Mouse (Mus musculus) MEL (cell line): ENCODE results near the gene Snapc4.

Source experiments
- BHLHE40 ChIP-seq: IDR thresholded peaks from 2 replicates; pipeline ENCODE4 v1.6.1; 2012; ENCODE audit warnings: low read depth, mild to moderate bottlenecking, inconsistent platforms, low read length, improper control_type of control experiment, borderline replicate concordance
- CHD2 ChIP-seq: IDR thresholded peaks from 2 replicates; pipeline ENCODE4 v1.6.1; 2011; ENCODE audit warnings: low read length, improper control_type of control experiment
- CTCF ChIP-seq, 3 experiments: IDR thresholded peaks in 2 of 3; conservative IDR thresholded peaks in 1 of 3; 2 replicates each; pipeline ENCODE4 v1.5.1; 2011 to 2012; ENCODE audit warnings: low read length in 3 of 3, low read depth in 2 of 3, mild to moderate bottlenecking in 2 of 3, improper control_type of control experiment in 1 of 3, inconsistent platforms in 1 of 3, mixed read lengths in 1 of 3, moderate library complexity in 1 of 3; ENCODE audit not compliant: control insufficient read depth in 1 of 3, insufficient read depth in 1 of 3, poor library complexity in 1 of 3, severe bottlenecking in 1 of 3
- GATA1 ChIP-seq: IDR thresholded peaks from 2 replicates; pipeline ENCODE4 v1.6.1; 2011; ENCODE audit warnings: low read depth, low read length, improper control_type of control experiment
- POLR2A ChIP-seq, 2 experiments: IDR thresholded peaks; 2 replicates each; pipeline ENCODE4 v1.6.1; 2011 to 2012; ENCODE audit warnings: low read length in 2 of 2, mild to moderate bottlenecking in 2 of 2, control low read depth in 1 of 2, improper control_type of control experiment in 1 of 2, low read depth in 1 of 2, moderate library complexity in 1 of 2; ENCODE audit not compliant: control insufficient read depth in 1 of 2, insufficient read depth in 1 of 2, poor library complexity in 1 of 2
- POLR2AphosphoS2 ChIP-seq: IDR thresholded peaks from 2 replicates; pipeline ENCODE4 v1.6.1; 2011; ENCODE audit warnings: low read length, improper control_type of control experiment
- SIN3A ChIP-seq: IDR thresholded peaks from 2 replicates; pipeline ENCODE4 v1.6.1; 2012; ENCODE audit warnings: low read length, improper control_type of control experiment, inconsistent platforms
- TBP ChIP-seq: IDR thresholded peaks from 2 replicates; pipeline ENCODE4 v1.8.0; 2011; ENCODE audit warnings: low read depth, low read length, improper control_type of control experiment
- TCF12 ChIP-seq: IDR thresholded peaks from 2 replicates; pipeline ENCODE4 v1.6.1; 2014; ENCODE audit warnings: low read depth, mild to moderate bottlenecking, inconsistent platforms, low read length, improper control_type of control experiment, moderate library complexity
- USF1 ChIP-seq: IDR thresholded peaks from 2 replicates; pipeline ENCODE4 v1.6.1; 2014; ENCODE audit warnings: low read depth, mild to moderate bottlenecking, inconsistent platforms, low read length, improper control_type of control experiment, moderate library complexity
- USF2 ChIP-seq, 2 experiments: IDR thresholded peaks; 2 replicates each; pipeline ENCODE4 v1.6.1; 2011 to 2012; ENCODE audit warnings: improper control_type of control experiment in 2 of 2, low read length in 2 of 2, borderline replicate concordance in 1 of 2, inconsistent platforms in 1 of 2, low read depth in 1 of 2, mild to moderate bottlenecking in 1 of 2; ENCODE audit not compliant: insufficient read depth in 1 of 2
- ZC3H11A ChIP-seq: IDR thresholded peaks from 2 replicates; pipeline ENCODE4 v1.6.1; 2012; ENCODE audit warnings: low read depth, mild to moderate bottlenecking, inconsistent platforms, low read length, improper control_type of control experiment

DNA sequence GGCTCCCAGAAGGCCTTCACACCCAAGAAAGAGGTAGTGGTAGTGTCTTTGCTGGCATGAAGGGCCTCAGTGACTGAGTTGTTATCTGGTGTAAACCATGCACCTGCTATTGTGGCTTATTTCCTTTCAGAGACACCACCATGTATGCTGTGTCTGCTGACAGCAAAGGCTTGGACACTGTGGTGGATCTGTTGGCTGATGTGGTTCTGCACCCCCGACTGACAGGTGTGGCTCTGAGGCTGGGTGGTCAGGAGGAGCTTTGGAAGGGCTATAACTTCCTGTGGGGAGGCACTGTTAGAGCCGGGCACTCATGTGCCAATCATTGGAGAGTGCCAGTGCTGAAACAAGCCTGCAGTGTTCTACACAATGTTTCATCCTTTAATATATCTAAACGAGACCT lies 10.5 kb upstream of the Snapc4 start:
- TF ChIP-seq TCF12 = no peak
- no peak for TF ChIP-seq POLR2AphosphoS2
- TF ChIP-seq CTCF (IDR thresholded peaks at IDR 0.05 in 2 of 3, conservative IDR thresholded peaks at IDR 0.05 in 1 of 3; ENCODE audit: control insufficient read depth in 1 of 3, insufficient read depth in 1 of 3, low read depth in 2 of 3, low read length in 3 of 3, poor library complexity in 1 of 3, severe bottlenecking in 1 of 3) = no peak
- TF ChIP-seq GATA1 = no peak
- no peak for TF ChIP-seq CHD2
- TF ChIP-seq SIN3A = no peak
- TF ChIP-seq BHLHE40 = no peak
- no peak for TF ChIP-seq ZC3H11A
- TF ChIP-seq POLR2A (IDR thresholded peaks at IDR 0.05; ENCODE audit: control insufficient read depth in 1 of 2, insufficient read depth in 1 of 2, low read depth in 1 of 2, low read length in 2 of 2, poor library complexity in 1 of 2) = no peak
- TF ChIP-seq TBP = no peak
- no peak for TF ChIP-seq USF1
- TF ChIP-seq USF2 (IDR thresholded peaks at IDR 0.05; ENCODE audit: borderline replicate concordance in 1 of 2, insufficient read depth in 1 of 2, low read depth in 1 of 2, low read length in 2 of 2) = no peak
